Mouse (Mus musculus) embryonic facial prominence, embryonic 15.5 days (tissue): ENCODE measurements around the gene Olfr43. TPM values are rescaled to one million over a fixed set of nuclear protein-coding genes. Genes with fewer than 3 reads are reported as not detected.

Experiments used
- ATAC-seq: fragments of 200-750 bp; cut with Nextera tagmentation; 2 replicates; pipeline ENCODE4 v1.8.0; 2017; ENCODE audit warnings: low read depth, moderate TSS enrichment; ENCODE audit not compliant: insufficient number of reproducible peaks, low FRiP score, low TSS enrichment
- H3K27ac ChIP-seq: fragments of 300-500 bp; sonication (generic); replicated peaks from 2 replicates; pipeline ENCODE4 v1.5.1; 2015; ENCODE audit warnings: mild to moderate bottlenecking, inconsistent platforms
- H3K27me3 ChIP-seq: fragments of 300-500 bp; sonication (generic); 2 replicates; pipeline ENCODE4 v1.6.1; 2015; ENCODE audit warnings: inconsistent platforms
- H3K36me3 ChIP-seq: fragments of 300-500 bp; sonication (generic); 2 replicates; pipeline ENCODE4 v1.6.1; 2015; ENCODE audit warnings: mild to moderate bottlenecking, inconsistent platforms
- H3K4me1 ChIP-seq: fragments of 300-500 bp; sonication (generic); 2 replicates; pipeline ENCODE4 v1.6.1; 2015; ENCODE audit warnings: inconsistent platforms
- H3K4me2 ChIP-seq: fragments of 300-500 bp; sonication (generic); replicated peaks from 2 replicates; pipeline ENCODE4 v1.6.1; 2015; ENCODE audit warnings: mild to moderate bottlenecking, inconsistent platforms
- H3K4me3 ChIP-seq: fragments of 300-500 bp; sonication (generic); replicated peaks from 2 replicates; pipeline ENCODE4 v1.5.1; 2015; ENCODE audit warnings: mild to moderate bottlenecking, inconsistent platforms
- H3K9ac ChIP-seq: fragments of 300-500 bp; sonication (generic); 2 replicates; pipeline ENCODE4 v1.6.1; 2015; ENCODE audit warnings: inconsistent platforms
- H3K9me3 ChIP-seq: fragments of 300-500 bp; sonication (generic); replicated peaks from 2 replicates; pipeline ENCODE4 v1.6.1; 2016; ENCODE audit warnings: inconsistent platforms
- WGBS: fragments of 180-500 bp; shearing (Covaris S2); methylation state at CpG from one replicate; pipeline ENCODE4 v1.1.7; 2015; 5-methylcytosine and 5-hydroxymethylcytosine counted together
- polyA plus RNA-seq: library from polyadenylated mRNA; unstranded; fragments of >200 nt; fragmentation: Nextera tagmentation; extraction: Ambion mirVana; gene quantifications from 2 replicates; pipeline ENCODE4 v1.2.1, GENCODE M21; 2015

The Olfr43 gene
- not detected in 2 replicates for polyA plus RNA-seq

- Histone ChIP-seq H3K9me3 (no peaks in the 10 kb centered on the region), H3K4me1 (no peaks in the 10 kb centered on the region), H3K9ac (no peak within 1 kb of the TSS), H3K27me3 (no peaks in the 10 kb centered on the region), H3K27ac (no peak within 1 kb of the TSS), H3K4me3 (no peak within 1 kb of the TSS), H3K36me3 (no peaks in the 10 kb centered on the region), H3K4me2 (no peak within 1 kb of the TSS)
- WGBS = 39% methylated on average over 1 of the region's 1 CpGs
- ATAC-seq = no peak
These were observed at the start of gene Olfr43 for GRCm38 (mm10) chr11:74211279-74211678. Gene Olfr43 (minus strand): TSS chr11:74211379.

- Histone ChIP-seq H3K27ac (no peak within 1 kb of the TSS), H3K36me3 (no peaks in the 10 kb centered on the region), H3K4me1 (no peaks in the 10 kb centered on the region), H3K9ac (no peak within 1 kb of the TSS), H3K4me2 (no peak within 1 kb of the TSS), H3K4me3 (no peak within 1 kb of the TSS), H3K27me3 (no peaks in the 10 kb centered on the region), H3K9me3 (no peaks in the 10 kb centered on the region)
- no peak for ATAC-seq
- WGBS = 39% methylated on average over 2 of the region's 2 CpGs
These were observed 48.3 kb upstream of the Olfr43 start, which contains the start of gene Olfr406 for GRCm38 (mm10) chr11:74259508-74259907. Gene Olfr406 (plus strand): TSS chr11:74259808.

GRCm38 (mm10) chr11:74241201-74241600 is 30.0 kb upstream of the Olfr43 start:
- H3K4me3 ChIP-seq = no peak overlapping the region
- no peaks in the 10 kb centered on the region for H3K4me1 ChIP-seq
- no peaks in the 10 kb centered on the region for H3K36me3 ChIP-seq
- H3K27ac ChIP-seq = no peak overlapping the region
- no peak overlapping the region for H3K9ac ChIP-seq
- no peaks in the 10 kb centered on the region for H3K9me3 ChIP-seq
- H3K27me3 ChIP-seq = no peaks in the 10 kb centered on the region
- WGBS = 87% methylated on average over 3 of the region's 3 CpGs
- H3K4me2 ChIP-seq = no peak overlapping the region
- no peak for ATAC-seq

- ATAC-seq = no peak
- H3K27me3 ChIP-seq = no peaks in the 10 kb centered on the region
These were observed 25.2 kb downstream of the Olfr43 start, which contains the start of gene Olfr403 for GRCm38 (mm10) chr11:74185949-74186348. Gene Olfr403 (plus strand): TSS chr11:74186249.

GRCm38 (mm10) chr11:74183745-74184144 is 27.4 kb downstream of the Olfr43 start:
- H3K4me3 ChIP-seq = no peak overlapping the region
- H3K27me3 ChIP-seq = no peaks in the 10 kb centered on the region
- H3K9ac ChIP-seq = no peak overlapping the region
- 70% methylated on average over 4 of the region's 4 CpGs for WGBS
- ATAC-seq = no peak
- H3K9me3 ChIP-seq = no peaks in the 10 kb centered on the region
- H3K4me1 ChIP-seq = no peaks in the 10 kb centered on the region
- H3K36me3 ChIP-seq = no peaks in the 10 kb centered on the region
- H3K27ac ChIP-seq = no peak overlapping the region
- H3K4me2 ChIP-seq = no peak overlapping the region

More at GRCm38 (mm10) chr11:74185949-74186348, 25.2 kb downstream of the Olfr43 start, which contains the start of gene Olfr403:
- no peaks in the 10 kb centered on the region for H3K36me3 ChIP-seq
- H3K9me3 ChIP-seq = no peaks in the 10 kb centered on the region
- no peak within 1 kb of the TSS for H3K4me2 ChIP-seq
- no peak within 1 kb of the TSS for H3K9ac ChIP-seq
- H3K27ac ChIP-seq = no peak within 1 kb of the TSS
- H3K4me1 ChIP-seq = no peaks in the 10 kb centered on the region
- no peak within 1 kb of the TSS for H3K4me3 ChIP-seq

- Histone ChIP-seq H3K4me3 (no peak overlapping the region), H3K27me3 (no peaks in the 10 kb centered on the region), H3K27ac (no peak overlapping the region), H3K9ac (no peak overlapping the region), H3K9me3 (no peaks in the 10 kb centered on the region), H3K36me3 (no peaks in the 10 kb centered on the region), H3K4me2 (no peak overlapping the region), H3K4me1 (no peaks in the 10 kb centered on the region)
- WGBS = 86% methylated on average over 4 of the region's 4 CpGs
- ATAC-seq = no peak
These were observed 28.0 kb downstream of the Olfr43 start for GRCm38 (mm10) chr11:74183168-74183567.

GRCm38 (mm10) chr11:74168771-74169170 is 42.4 kb downstream of the Olfr43 start:
- H3K9me3 ChIP-seq = no peaks in the 10 kb centered on the region
- no peak for ATAC-seq

More at GRCm38 (mm10) chr11:74168771-74169170, 42.4 kb downstream of the Olfr43 start:
- no peak overlapping the region for H3K9ac ChIP-seq
- no peak overlapping the region for H3K4me2 ChIP-seq
- no peak overlapping the region for H3K4me3 ChIP-seq
- no peaks in the 10 kb centered on the region for H3K27me3 ChIP-seq
- no peak overlapping the region for H3K27ac ChIP-seq
- H3K4me1 ChIP-seq = no peaks in the 10 kb centered on the region
- H3K36me3 ChIP-seq = no peaks in the 10 kb centered on the region

Other genes starting within 250 kb of the Olfr43 start
- not detected in 2 replicates for gene Olfr398, start 221.0 kb downstream of the Olfr43 start, polyA plus RNA-seq
- gene Olfr139, start 154.8 kb downstream of the Olfr43 start, polyA plus RNA-seq = 0.13 and 0.24 TPM in 2 replicates
- 0.18 and 0.57 TPM in 2 replicates for gene Olfr399, start 154.8 kb downstream of the Olfr43 start, polyA plus RNA-seq
- not detected in 2 replicates for gene Zfp616, start 141.4 kb downstream of the Olfr43 start, polyA plus RNA-seq
- gene Olfr401, start 97.7 kb downstream of the Olfr43 start, polyA plus RNA-seq = not detected in 2 replicates
- gene Olfr402, start 57.9 kb downstream of the Olfr43 start, polyA plus RNA-seq = 0.05 TPM in 1 of 2 replicates, not detected in the other
- not detected in 2 replicates for gene Olfr403, start 25.1 kb downstream of the Olfr43 start, polyA plus RNA-seq
- not detected in 2 replicates for gene Olfr406, start 48.4 kb upstream of the Olfr43 start, polyA plus RNA-seq
- gene Olfr59, start 72.4 kb upstream of the Olfr43 start, polyA plus RNA-seq = 0.12 TPM in 1 of 2 replicates, not detected in the other
- 0.11 and 0.12 TPM in 2 replicates for gene Olfr410, start 126.7 kb upstream of the Olfr43 start, polyA plus RNA-seq
- 0.30 and 0.51 TPM in 2 replicates for gene Olfr411, start 141.3 kb upstream of the Olfr43 start, polyA plus RNA-seq
- not detected in 2 replicates for gene Olfr412, start 150.7 kb upstream of the Olfr43 start, polyA plus RNA-seq